Mouse (Mus musculus) E14TG2a.4 (cell line): Measurements from ENCODE around the gene Paxbp1.

Experiments
- H3K27me3 ChIP-seq: 2 replicates; pipeline ENCODE4 v1.6.1; 2014; ENCODE audit warnings: low read length, control low read depth; ENCODE audit not compliant: insufficient read depth
- H3K36me3 ChIP-seq: 2 replicates; pipeline ENCODE4 v1.6.1; 2014; ENCODE audit warnings: low read length, control low read depth; ENCODE audit not compliant: insufficient read depth
- H3K4me1 ChIP-seq: replicated peaks from 2 replicates; pipeline ENCODE4 v1.6.1; 2014; ENCODE audit warnings: low read depth, low read length, control low read depth
- H3K4me3 ChIP-seq: replicated peaks from 2 replicates; pipeline ENCODE4 v1.5.1; 2014; ENCODE audit warnings: mild to moderate bottlenecking, low read length
- H3K9me3 ChIP-seq: 2 replicates; pipeline ENCODE4 v1.6.1; 2014; ENCODE audit warnings: low read length, control low read depth
- CTCF ChIP-seq: conservative IDR thresholded peaks from 2 replicates; pipeline ENCODE4 v1.5.1; 2014; ENCODE audit warnings: low read length
- NANOG ChIP-seq: IDR thresholded peaks from 2 replicates; pipeline ENCODE4 v1.6.1; 2014; ENCODE audit warnings: borderline replicate concordance, low read length, mixed read lengths
- POU5F1 ChIP-seq: IDR thresholded peaks from 2 replicates; pipeline ENCODE4 v1.6.1; 2014; ENCODE audit warnings: low read length, borderline replicate concordance

The Paxbp1 gene

DNA sequence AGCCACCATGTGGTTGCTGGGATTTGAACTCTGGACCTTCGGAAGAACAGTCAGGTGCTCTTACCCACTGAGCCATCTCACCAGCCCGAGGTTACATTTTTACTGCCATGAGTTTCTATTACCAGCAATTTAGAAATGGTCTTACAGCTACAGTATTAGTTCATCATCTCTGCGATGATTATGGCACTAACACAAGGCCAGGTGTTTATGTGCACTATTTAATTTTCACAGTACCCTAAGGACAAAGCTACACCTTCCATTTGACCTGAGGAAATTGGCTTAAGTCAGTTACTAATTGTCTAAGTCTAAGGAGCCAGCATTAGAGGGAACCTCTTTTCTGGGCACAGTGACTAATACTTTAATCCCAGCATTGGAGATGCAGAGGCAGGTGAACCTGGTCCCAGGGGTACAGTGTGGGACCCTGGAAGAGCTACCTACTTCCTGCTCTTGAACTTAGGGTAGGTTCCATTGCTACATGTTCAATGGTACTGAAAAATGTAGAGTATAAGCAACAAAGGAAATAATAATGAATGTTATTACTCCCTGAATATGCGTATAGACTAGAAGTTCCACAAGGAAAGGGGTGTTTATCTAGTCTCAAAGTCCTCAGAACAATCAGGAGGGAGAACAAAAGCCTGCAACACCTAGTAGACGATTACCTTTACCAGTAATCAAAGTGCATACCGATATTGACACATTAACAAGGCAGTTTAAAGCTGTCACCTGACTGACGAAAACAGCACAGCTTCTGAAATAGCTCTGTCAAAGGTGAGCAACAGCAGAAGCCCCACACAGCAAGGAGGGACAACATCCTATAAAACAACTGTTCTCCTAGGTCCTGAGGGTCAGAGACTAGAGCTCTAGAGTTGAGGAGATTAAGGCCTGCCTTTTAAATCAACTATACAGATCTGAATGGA lies 47.8 kb downstream of the Paxbp1 start:
- H3K27me3 ChIP-seq = no peaks in the 10 kb centered on the region
- TF ChIP-seq POU5F1 (no peak), CTCF (no peak), NANOG (no peak)
- no peak overlapping the region for H3K4me3 ChIP-seq
- no peaks in the 10 kb centered on the region for H3K9me3 ChIP-seq
- no peaks in the 10 kb centered on the region for H3K4me1 ChIP-seq
- no peaks in the 10 kb centered on the region for H3K36me3 ChIP-seq

DNA sequence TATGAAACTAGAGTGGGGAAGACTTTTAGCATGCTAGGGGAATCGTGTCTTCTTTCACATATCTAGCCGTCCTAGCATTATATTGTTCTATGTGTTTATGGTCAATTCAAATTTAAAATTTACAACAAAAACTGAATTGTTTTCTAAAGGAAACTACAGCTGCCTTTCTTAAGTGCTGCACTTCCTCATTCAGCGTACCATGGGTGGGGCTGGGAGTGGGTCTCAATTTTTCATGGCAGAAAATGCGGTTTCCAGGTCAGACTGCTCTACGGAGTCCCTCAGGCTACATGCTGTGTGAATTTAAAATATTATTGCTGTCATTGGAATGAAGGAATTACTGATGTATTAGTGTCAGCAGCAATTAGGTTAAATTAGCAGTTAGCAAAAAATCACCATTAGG lies 48.8 kb downstream of the Paxbp1 start:
- Histone ChIP-seq H3K9me3 (no peaks in the 10 kb centered on the region), H3K27me3 (no peaks in the 10 kb centered on the region), H3K4me1 (no peaks in the 10 kb centered on the region; the same call in 1 of the 2 replicates), H3K4me3 (no peak overlapping the region), H3K36me3 (0 out of 2 replicates have a peak, but pooled peaks cover 6% of the 10 kb centered on the region)
- TF ChIP-seq POU5F1 = no peak
- TF ChIP-seq CTCF = no peak
- TF ChIP-seq NANOG = no peak

GRCm38 (mm10) chr16:90995023-90995422 lies 49.3 kb downstream of the Paxbp1 start:
- Histone ChIP-seq H3K4me1 (no peaks in the 10 kb centered on the region; the same call in 1 of the 2 replicates), H3K9me3 (no peaks in the 10 kb centered on the region), H3K4me3 (no peak overlapping the region), H3K36me3 (0 out of 2 replicates have a peak, but pooled peaks cover 6% of the 10 kb centered on the region), H3K27me3 (no peaks in the 10 kb centered on the region)
- TF ChIP-seq CTCF = no peak
- no peak for TF ChIP-seq NANOG
- TF ChIP-seq POU5F1 = no peak

DNA sequence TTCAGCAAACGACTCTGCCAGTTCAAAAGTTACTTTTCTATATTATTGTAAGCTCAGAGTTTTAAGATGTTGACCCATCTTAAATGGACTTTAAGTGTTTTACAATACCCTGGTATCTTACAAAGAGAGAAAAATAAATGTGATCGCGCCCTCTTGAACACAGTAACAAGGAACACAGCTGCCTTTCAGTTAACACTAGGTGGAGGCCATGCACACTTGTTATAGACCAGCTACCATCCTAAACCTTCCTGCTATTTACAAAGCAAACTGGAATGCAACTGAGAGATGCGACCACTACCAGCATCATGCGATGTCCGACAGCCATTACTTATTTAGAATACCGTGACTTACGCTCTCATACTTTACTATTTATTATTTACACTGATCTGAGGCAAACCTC lies 55.2 kb downstream of the Paxbp1 start:
- TF ChIP-seq POU5F1 (no peak), CTCF (no peak)
- Histone ChIP-seq H3K4me3 (no peak overlapping the region), H3K27me3 (no peaks in the 10 kb centered on the region), H3K4me1 (no peaks in the 10 kb centered on the region; the same call in 1 of the 2 replicates), H3K9me3 (no peaks in the 10 kb centered on the region), H3K36me3 (0 out of 2 replicates have a peak, but pooled peaks cover 9% of the 10 kb centered on the region)

- TF ChIP-seq CTCF (no peak), POU5F1 (no peak), NANOG (no peak)
- Histone ChIP-seq H3K9me3 (no peaks in the 10 kb centered on the region), H3K4me1 (no peaks in the 10 kb centered on the region; the same call in 1 of the 2 replicates), H3K27me3 (no peaks in the 10 kb centered on the region), H3K36me3 (0 out of 2 replicates have a peak, but pooled peaks cover 9% of the 10 kb centered on the region), H3K4me3 (no peak overlapping the region)
These were observed 55.7 kb downstream of the Paxbp1 start for GRCm38 (mm10) chr16:90988665-90989064.

DNA sequence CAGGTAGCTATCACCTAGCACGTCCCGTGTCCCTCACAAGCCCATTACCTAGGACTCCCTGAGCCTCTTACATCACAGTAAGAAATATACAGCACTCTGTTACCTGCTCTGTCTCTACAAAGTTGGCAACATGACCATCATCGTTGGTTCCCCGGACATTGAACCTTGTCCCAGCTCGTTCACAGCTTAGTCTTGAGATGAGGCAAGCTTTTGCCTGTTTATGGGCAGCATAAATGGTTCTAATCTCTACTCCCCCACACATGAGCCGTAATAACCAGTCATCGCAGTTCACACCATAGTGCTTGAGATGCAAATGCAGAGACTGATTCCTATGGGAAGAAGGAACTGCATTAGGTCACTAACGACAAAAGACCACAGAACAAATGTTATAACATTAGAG lies 56.3 kb downstream of the Paxbp1 start:
- H3K36me3 ChIP-seq = 0 out of 2 replicates have a peak, but pooled peaks cover 9% of the 10 kb centered on the region
- no peaks in the 10 kb centered on the region for H3K27me3 ChIP-seq
- H3K4me3 ChIP-seq = no peak overlapping the region
- no peaks in the 10 kb centered on the region; the same call in 1 of the 2 replicates for H3K4me1 ChIP-seq
- no peak for TF ChIP-seq CTCF
- TF ChIP-seq NANOG = no peak
- TF ChIP-seq POU5F1 = no peak
- no peaks in the 10 kb centered on the region for H3K9me3 ChIP-seq

DNA sequence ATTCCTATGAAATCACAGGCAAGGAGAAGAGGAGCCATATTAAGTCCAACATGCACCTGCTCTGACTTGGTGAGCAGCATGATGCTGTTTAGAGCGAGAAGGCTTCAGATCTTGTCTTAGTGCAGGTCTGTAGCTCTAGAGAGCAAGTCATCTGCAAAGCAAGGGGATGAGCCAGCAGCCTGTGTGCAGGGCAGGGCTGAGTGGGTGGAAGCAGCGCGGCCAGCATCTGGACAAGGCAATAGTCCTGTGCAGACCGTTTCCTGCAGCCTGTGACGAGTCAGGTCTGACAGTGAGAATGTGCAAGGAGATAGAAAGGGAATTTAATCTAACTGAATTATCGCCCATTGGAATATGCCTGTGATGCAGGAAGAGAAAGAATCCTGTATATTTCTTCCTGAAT lies 73.3 kb downstream of the Paxbp1 start:
- H3K9me3 ChIP-seq = no peaks in the 10 kb centered on the region

DNA sequence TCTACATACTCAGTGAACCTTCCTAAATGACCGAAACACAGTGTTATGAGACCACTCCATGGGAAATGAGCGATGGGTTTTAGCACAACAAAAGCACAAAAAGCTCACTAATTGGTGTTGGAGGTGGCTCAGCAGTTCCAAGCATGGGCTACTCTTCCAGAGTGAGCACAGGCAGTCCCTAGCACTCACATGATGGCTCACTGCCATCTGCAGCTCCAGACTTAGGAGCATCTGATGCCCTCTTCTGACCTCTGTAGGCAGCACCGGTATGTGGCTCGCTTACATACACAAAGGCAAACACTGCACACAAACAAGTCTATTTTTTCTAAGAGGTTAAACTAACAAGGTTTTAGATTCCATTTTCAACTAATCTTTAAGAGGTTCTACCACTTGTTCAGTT lies 78.1 kb downstream of the Paxbp1 start:
- Histone ChIP-seq H3K36me3 (peaks cover 16% of the 10 kb centered on the region), H3K4me3 (no peak overlapping the region), H3K27me3 (no peaks in the 10 kb centered on the region), H3K4me1 (peaks cover 3% of the 10 kb centered on the region; the same call in 1 of the 2 replicates), H3K9me3 (no peaks in the 10 kb centered on the region)
- TF ChIP-seq CTCF = no peak
- TF ChIP-seq POU5F1 = no peak
- no peak for TF ChIP-seq NANOG

More for the DNA sequence above, 73.3 kb downstream of the Paxbp1 start:
- H3K4me3 ChIP-seq = no peak overlapping the region
- peaks cover 3% of the 10 kb centered on the region; the same call in 1 of the 2 replicates for H3K4me1 ChIP-seq
- TF ChIP-seq POU5F1 = no peak
- TF ChIP-seq CTCF = no peak
- TF ChIP-seq NANOG = no peak
- H3K36me3 ChIP-seq = 0 out of 2 replicates have a peak, but pooled peaks cover 3% of the 10 kb centered on the region
- no peaks in the 10 kb centered on the region for H3K27me3 ChIP-seq
